Mouse (Mus musculus) lung, embryonic 14.5 days (tissue): Measurements from ENCODE around the gene Sh3tc1. TPM values are rescaled to one million over a fixed set of nuclear protein-coding genes. Genes with fewer than 3 reads are reported as not detected.

Experiments
- ATAC-seq: fragments of 200-750 bp; cut with Nextera tagmentation; 2 replicates; pipeline ENCODE4 v1.8.0; 2017; ENCODE audit warnings: mild to moderate bottlenecking, moderate TSS enrichment, moderate library complexity; ENCODE audit not compliant: insufficient read depth
- DNase-seq: peaks from one replicate; pipeline ENCODE4 v3.0.0-alpha.2; 2015
- H3K27ac ChIP-seq: fragments of 300-500 bp; sonication (generic); 2 replicates; pipeline ENCODE4 v1.5.1; 2014; ENCODE audit warnings: low read depth, mild to moderate bottlenecking, moderate library complexity
- H3K27me3 ChIP-seq: fragments of 300-500 bp; sonication (generic); 2 replicates; pipeline ENCODE4 v1.6.1; 2014; ENCODE audit warnings: low read length, control low read depth; ENCODE audit not compliant: insufficient read depth
- H3K36me3 ChIP-seq: fragments of 300-500 bp; sonication (generic); 2 replicates; pipeline ENCODE4 v1.6.1; 2014; ENCODE audit warnings: control low read depth; ENCODE audit not compliant: insufficient read depth
- H3K4me1 ChIP-seq: fragments of 300-500 bp; sonication (generic); 2 replicates; pipeline ENCODE4 v1.6.1; 2014; ENCODE audit warnings: antibody characterized with exemption, control low read depth; ENCODE audit not compliant: insufficient read depth
- H3K4me2 ChIP-seq: fragments of 300-500 bp; sonication (generic); 2 replicates; pipeline ENCODE4 v1.6.1; 2014; ENCODE audit warnings: mild to moderate bottlenecking
- H3K4me3 ChIP-seq: fragments of 300-500 bp; sonication (generic); 2 replicates; pipeline ENCODE4 v1.5.1; 2014; ENCODE audit warnings: low read depth, low read length
- H3K9ac ChIP-seq: fragments of 300-500 bp; sonication (generic); 2 replicates; pipeline ENCODE4 v1.6.1; 2014
- H3K9me3 ChIP-seq: fragments of 300-500 bp; sonication (generic); 2 replicates; pipeline ENCODE4 v1.6.1; 2016; ENCODE audit warnings: low read depth, low read length, control low read depth
- CTCF ChIP-seq: IDR thresholded peaks from 2 replicates; pipeline ENCODE4 v1.5.1; 2016; ENCODE audit warnings: antibody characterized with exemption, low read depth
- WGBS: fragments of 180-500 bp; shearing (Covaris S2); extraction: QIAGEN DNeasy Blood & Tissue Kit; methylation state at CpG from one replicate; pipeline ENCODE4 v1.1.7; 2014; 5-methylcytosine and 5-hydroxymethylcytosine counted together
- polyA plus RNA-seq: library from polyadenylated mRNA; unstranded; fragments of >200 nt; fragmentation: Nextera tagmentation; extraction: Ambion mirVana; gene quantifications from 2 replicates; pipeline ENCODE4 v1.2.1, GENCODE M21; 2014

Gene Sh3tc1
- polyA plus RNA-seq, 1 experiment from 2014 or later, result 8.7 TPM

DNA sequence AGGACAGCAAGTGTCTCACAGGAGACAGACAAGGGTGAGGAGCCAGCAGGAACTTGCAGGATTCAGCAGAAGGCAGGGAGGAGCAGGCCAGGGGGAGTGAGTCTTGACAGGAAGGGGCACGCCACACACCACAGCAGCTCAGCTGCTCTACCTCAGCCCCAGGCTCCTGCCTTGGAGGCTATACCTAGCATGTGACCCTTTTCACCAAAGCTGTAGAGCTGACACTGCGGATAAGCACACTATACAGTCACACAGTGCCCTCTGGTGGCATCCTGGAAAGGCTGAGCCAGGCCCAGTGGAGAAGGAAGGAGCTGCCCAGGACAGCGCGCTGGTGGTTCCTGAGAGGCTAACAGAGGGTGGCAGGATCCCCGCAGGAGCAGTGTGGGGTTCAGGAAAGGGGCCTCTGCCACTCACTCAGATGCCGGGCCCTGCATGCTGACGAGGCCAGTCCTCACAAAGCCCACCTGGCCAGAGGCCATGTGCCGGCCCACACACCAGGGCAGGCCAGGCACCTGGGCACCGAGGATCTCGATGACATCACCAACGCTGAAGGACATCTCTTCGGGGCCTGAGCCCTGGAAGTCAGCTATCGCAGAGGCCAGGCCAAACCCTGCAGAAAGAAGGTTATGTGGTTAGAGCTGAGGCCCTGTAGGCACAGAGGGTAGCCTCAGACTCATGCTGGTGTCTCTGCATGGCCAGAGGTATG, 26.0 kb downstream of the Sh3tc1 start:
- no peak overlapping the region for H3K9ac ChIP-seq
- H3K4me3 ChIP-seq, result no peak overlapping the region
- 46% methylated on average over 13 of the region's 13 CpGs for WGBS
- DNase-seq, result peak; percentile 94
- no peak overlapping the region for H3K27ac ChIP-seq
- H3K4me1 ChIP-seq, result no peaks in the 10 kb centered on the region
- no peaks in the 10 kb centered on the region for H3K27me3 ChIP-seq
- H3K36me3 ChIP-seq, result no peaks in the 10 kb centered on the region
- H3K4me2 ChIP-seq, result no peak overlapping the region
- ATAC-seq, result peak; percentile 88
- TF ChIP-seq CTCF, result peak; percentile 98
- H3K9me3 ChIP-seq, result no peaks in the 10 kb centered on the region

DNA sequence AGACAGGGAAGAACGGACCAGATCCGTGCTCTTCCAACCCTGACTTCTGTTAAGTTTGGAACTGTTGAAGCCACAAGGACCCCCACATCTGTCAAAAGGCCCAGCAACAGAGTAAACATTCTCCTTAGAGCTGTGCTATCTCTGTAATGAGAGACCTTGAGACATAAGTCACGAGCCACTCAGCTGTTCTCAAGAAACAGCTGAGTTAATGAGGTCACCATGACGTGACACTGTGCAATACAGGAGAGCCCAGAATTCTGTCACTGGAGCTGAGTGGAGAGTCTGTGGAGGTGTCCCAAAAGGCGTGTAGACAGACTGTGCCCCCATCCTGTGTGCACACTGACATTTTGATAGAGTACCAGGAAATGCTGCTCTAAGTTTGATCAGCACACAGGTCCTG, 27.3 kb downstream of the Sh3tc1 start:
- 27% methylated on average over 5 of the region's 5 CpGs for WGBS
- Histone ChIP-seq H3K4me1 (no peaks in the 10 kb centered on the region), H3K27ac (no peak overlapping the region), H3K27me3 (no peaks in the 10 kb centered on the region), H3K9ac (no peak overlapping the region), H3K9me3 (no peaks in the 10 kb centered on the region), H3K36me3 (no peaks in the 10 kb centered on the region), H3K4me3 (no peak overlapping the region), H3K4me2 (no peak overlapping the region)
- DNase-seq, result no peak
- no peak for ATAC-seq
- TF ChIP-seq CTCF, result no peak

DNA sequence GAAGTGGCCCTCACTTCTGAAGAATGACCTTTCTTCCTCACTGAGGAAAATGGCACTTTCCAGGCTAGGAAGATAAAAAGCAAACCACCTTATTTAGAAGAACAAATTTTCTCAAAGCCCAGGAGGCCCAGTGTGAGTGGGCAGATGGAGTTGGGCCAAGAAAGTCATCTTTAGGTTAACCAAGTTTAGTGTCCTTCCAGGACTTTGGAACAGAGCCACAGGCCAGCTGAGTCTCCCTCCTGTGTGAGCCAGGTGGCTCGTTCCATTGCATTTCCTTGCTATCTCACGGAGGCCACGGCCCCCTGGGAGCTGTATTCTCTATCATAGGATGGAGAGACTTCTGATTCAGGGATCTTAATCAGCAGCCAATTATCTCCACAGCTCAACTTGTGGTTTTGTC, 28.9 kb downstream of the Sh3tc1 start:
- TF ChIP-seq CTCF, result no peak
- Histone ChIP-seq H3K9me3 (no peaks in the 10 kb centered on the region), H3K9ac (no peak overlapping the region), H3K27ac (no peak overlapping the region), H3K27me3 (no peaks in the 10 kb centered on the region), H3K4me1 (no peaks in the 10 kb centered on the region), H3K4me2 (no peak overlapping the region), H3K36me3 (no peaks in the 10 kb centered on the region), H3K4me3 (no peak overlapping the region)
- ATAC-seq, result no peak
- WGBS, result 66% methylated on average over 3 of the region's 3 CpGs
- DNase-seq, result no peak

DNA sequence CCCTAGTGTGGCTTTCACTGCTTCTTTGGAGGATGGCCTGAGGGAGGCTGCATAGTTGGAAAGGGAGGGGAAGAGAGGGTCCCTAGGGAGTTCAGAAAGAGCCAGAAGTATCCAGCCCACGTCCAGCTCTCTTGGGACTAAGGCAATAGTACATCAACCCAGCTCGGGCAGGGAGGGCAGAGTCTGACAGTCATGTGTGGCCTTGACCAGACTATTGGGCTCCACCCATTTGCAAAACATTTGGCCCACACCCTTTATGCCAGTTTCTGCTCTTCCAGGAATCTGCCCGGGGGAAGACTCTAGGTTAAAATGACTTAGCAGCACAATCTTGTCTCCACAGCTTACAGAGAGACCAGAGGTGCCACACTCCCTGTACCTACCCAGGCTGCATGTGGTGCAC, 29.3 kb downstream of the Sh3tc1 start:
- 67% methylated on average over 3 of the region's 3 CpGs for WGBS
- no peaks in the 10 kb centered on the region for H3K36me3 ChIP-seq
- H3K9ac ChIP-seq, result no peak overlapping the region
- H3K27ac ChIP-seq, result no peak overlapping the region
- no peaks in the 10 kb centered on the region for H3K4me1 ChIP-seq
- no peak for DNase-seq
- no peak overlapping the region for H3K4me2 ChIP-seq
- no peaks in the 10 kb centered on the region for H3K27me3 ChIP-seq
- no peak for ATAC-seq
- H3K4me3 ChIP-seq, result no peak overlapping the region
- H3K9me3 ChIP-seq, result no peaks in the 10 kb centered on the region
- no peak for TF ChIP-seq CTCF

DNA sequence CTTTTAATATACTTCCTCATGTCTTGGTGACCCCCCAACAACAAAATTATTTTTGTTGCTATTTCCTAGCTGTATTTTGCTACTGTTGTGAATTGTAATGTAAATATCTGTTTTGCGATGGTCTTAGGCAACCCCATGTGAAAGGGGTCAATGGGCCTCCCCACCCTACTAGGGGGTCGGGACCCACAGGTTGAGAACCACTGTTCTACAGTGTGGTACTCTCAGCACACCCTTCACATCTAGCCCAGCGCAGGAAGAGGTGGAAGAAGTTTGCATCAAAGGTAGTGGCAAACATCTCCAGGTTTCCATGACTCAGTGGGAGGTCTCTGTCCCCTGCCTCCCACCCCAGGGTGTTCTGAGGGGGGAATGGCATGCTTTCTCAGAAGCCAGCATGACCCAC, 34.4 kb downstream of the Sh3tc1 start:
- H3K27me3 ChIP-seq, result no peaks in the 10 kb centered on the region
- ATAC-seq (no peak), DNase-seq (no peak)
- no peak overlapping the region for H3K9ac ChIP-seq
- 86% methylated on average over 3 of the region's 3 CpGs for WGBS
- H3K9me3 ChIP-seq, result no peaks in the 10 kb centered on the region
- no peaks in the 10 kb centered on the region for H3K36me3 ChIP-seq
- no peak overlapping the region for H3K4me2 ChIP-seq
- TF ChIP-seq CTCF, result no peak
- no peak overlapping the region for H3K27ac ChIP-seq
- no peaks in the 10 kb centered on the region for H3K4me1 ChIP-seq
- no peak overlapping the region for H3K4me3 ChIP-seq

DNA sequence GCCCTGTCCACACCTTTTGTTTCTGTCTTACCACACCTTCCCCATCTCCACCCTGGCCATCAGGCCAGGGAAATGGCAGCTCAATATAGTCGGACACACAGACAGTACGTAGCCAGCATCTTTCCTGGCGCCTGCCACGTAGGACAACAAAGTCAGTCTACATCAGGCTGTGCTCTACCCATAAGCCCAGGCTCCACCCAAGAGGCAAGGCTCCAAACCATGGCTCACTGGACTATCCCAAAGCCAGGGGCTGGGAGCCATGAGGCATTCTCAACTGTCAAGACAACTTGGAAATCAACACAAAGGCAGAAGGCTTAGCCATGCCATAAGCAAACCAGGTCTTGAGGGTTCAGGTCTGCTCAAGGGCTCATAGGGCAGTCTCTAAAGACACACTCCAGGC, 36.0 kb downstream of the Sh3tc1 start:
- DNase-seq (no peak), ATAC-seq (no peak)
- no peak overlapping the region for H3K4me3 ChIP-seq
- no peaks in the 10 kb centered on the region for H3K36me3 ChIP-seq
- no peaks in the 10 kb centered on the region for H3K4me1 ChIP-seq
- WGBS, result 88% methylated on average over 4 of the region's 4 CpGs
- no peak for TF ChIP-seq CTCF
- no peak overlapping the region for H3K27ac ChIP-seq
- H3K9ac ChIP-seq, result no peak overlapping the region
- H3K4me2 ChIP-seq, result no peak overlapping the region
- H3K27me3 ChIP-seq, result no peaks in the 10 kb centered on the region
- H3K9me3 ChIP-seq, result no peaks in the 10 kb centered on the region

DNA sequence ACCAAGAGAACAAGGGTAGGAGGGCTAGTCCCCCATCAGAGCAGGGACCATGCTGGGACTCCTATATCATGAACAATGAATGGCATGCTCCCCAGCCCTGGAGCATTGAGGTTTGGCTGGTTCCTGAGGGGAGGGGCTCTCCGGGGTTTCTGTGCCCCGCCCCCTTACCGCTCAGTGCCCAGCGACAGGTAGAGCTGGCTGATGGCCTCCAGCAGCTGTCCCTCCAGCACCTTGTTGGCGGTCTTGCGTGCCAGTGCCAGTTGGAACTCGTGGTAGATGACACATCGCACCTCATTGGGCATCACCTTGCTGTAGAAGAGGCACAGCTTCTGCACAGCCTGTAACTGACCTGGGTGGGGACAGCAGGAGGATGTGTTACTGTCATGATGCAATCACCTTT, 36.6 kb downstream of the Sh3tc1 start:
- Histone ChIP-seq H3K27me3 (no peaks in the 10 kb centered on the region), H3K9me3 (no peaks in the 10 kb centered on the region), H3K4me2 (no peak overlapping the region), H3K9ac (no peak overlapping the region), H3K4me1 (no peaks in the 10 kb centered on the region), H3K36me3 (no peaks in the 10 kb centered on the region), H3K27ac (no peak overlapping the region), H3K4me3 (no peak overlapping the region)
- no peak for TF ChIP-seq CTCF
- DNase-seq (no peak), ATAC-seq (no peak)
- 82% methylated on average over 8 of the region's 8 CpGs for WGBS
